Mouse (Mus musculus) right cerebral cortex, postnatal 10 days (tissue): ENCODE data around the gene Gbf1.
A peak's percentile ranks its signal among the peaks of the same experiment; 100 is the strongest.

Experiments used
- DNase-seq, 2 experiments: peaks; one replicate each; pipeline ENCODE4 v3.0.0; 2021; ENCODE audit warnings: low spot score in 2 of 2

Gbf1 gene

DNA sequence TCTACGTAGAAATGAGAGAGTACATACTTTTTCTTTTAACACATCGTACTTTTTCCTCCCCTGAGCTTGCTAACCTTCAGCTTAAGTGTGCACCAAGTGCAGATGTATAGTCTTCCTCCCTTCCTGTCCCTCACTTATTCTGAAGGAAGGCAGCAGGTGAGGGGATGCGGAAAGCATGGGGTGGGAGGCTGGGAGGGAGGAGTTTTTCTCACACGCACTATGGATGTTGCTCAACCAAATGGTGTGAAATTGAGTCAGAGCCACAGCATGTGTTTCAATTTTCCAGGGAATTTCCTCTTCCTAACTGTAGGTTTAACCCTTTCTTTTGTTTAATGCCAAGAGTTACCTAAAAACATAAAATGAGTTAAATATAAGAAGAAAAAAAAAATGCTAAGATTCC lies 70.8 kb downstream of the Gbf1 start:
- DNase-seq = no peak

GRCm38 (mm10) chr19:46224882-46225281 lies 72.6 kb downstream of the Gbf1 start:
- DNase-seq = no peak

- DNase-seq = no peak
Observed at GRCm38 (mm10) chr19:46225506-46225905, 73.2 kb downstream of the Gbf1 start.

- DNase-seq = no peak
Observed at GRCm38 (mm10) chr19:46226295-46226694, 74.0 kb downstream of the Gbf1 start.

DNA sequence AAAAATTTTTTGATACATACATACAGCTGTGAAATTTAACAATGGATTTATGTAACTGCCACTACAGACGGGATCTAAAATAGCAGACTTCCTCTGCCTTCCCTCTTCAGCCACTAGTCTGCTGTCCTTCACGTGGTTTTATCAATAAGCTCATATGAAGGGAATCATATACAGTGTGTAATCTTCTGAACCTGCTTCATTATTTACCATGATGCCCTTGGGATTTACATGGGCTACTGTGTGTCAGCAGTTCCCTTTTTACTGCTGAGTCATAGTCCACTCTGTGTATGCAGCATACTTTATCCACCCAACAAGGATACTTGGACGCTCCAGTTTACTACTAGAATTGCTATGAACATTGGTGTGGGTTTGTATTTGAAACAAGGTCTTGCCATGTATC lies 75.0 kb downstream of the Gbf1 start:
- no peak for DNase-seq

GRCm38 (mm10) chr19:46234450-46234849 lies 82.1 kb downstream of the Gbf1 start:
- DNase-seq = no peak

GRCm38 (mm10) chr19:46236658-46237057 lies 84.3 kb downstream of the Gbf1 start:
- no peak for DNase-seq

GRCm38 (mm10) chr19:46240246-46240645 lies 87.9 kb downstream of the Gbf1 start:
- DNase-seq = no peak

- DNase-seq = no peak
Observed at GRCm38 (mm10) chr19:46242416-46242815, 90.1 kb downstream of the Gbf1 start.

- DNase-seq = no peak
Observed at GRCm38 (mm10) chr19:46244628-46245027, 92.3 kb downstream of the Gbf1 start.

GRCm38 (mm10) chr19:46248991-46249390 lies 96.7 kb downstream of the Gbf1 start:
- DNase-seq = peak; percentile 28 to 35

GRCm38 (mm10) chr19:46254163-46254752 lies 101.9 kb downstream of the Gbf1 start:
- DNase-seq = peak in 1 of 2 experiments; percentile 33

- DNase-seq = no peak
Observed at GRCm38 (mm10) chr19:46264762-46265161, 112.5 kb downstream of the Gbf1 start.

DNA sequence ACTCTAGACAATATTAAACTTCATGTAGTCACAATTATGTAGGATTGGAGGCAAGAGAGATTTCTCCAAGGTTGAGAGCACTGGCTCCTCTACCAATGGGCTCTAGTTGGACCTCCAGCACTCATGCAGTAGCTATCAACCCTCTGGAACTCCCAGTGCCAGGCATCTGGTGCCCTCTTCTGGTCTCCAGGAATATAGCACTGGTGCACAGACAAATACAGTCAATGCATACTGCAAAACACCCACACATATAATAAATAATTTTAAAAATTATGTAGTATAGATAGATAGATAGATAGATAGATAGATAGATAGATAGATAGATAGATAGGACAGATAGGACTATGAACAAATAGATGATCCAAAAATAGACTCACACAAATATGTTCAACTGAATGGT lies 123.0 kb downstream of the Gbf1 start:
- no peak for DNase-seq

- DNase-seq = no peak
Observed at GRCm38 (mm10) chr19:46282081-46282849, 130.0 kb downstream of the Gbf1 start.

DNA sequence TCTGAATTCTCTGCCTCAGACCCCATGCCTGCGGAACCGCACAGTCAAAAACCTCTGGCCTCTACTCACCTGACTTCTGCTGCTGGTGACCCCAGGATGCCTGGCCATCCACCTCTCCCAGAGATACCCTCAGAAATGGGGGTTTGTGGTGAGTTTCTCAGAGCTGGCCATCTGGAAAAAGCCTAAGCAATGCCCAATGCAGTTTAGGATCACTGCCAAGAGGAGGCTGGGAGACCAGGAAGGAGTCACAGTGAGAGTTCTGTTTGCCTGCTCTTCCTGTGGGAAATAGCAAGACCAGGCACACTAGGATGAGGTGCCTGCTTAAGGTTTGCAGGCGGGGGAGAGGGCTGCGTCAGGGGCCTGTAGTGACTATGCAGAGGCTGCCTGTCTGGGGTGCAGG lies 132.4 kb downstream of the Gbf1 start:
- no peak for DNase-seq

GRCm38 (mm10) chr19:46285631-46286030 lies 133.3 kb downstream of the Gbf1 start:
- DNase-seq = no peak

DNA sequence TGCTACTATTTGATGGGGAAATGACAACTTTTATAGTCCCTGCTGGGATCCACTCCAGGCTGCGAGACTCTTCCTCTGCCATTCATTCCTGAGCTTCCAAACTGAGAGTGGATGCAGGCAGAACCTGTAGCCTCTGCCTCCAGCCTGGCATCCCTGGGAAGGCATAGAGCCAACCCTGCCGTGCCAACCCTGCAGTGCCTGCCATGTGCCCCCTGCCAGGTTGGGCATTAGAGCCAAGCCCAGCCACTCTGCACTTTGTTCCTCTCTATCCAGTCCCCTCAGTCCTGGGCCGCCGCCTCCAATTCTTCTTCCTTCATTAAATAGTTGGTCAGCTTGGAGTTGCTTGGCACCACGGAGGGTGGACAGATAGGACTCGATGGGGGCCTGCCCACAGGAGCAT lies 133.7 kb downstream of the Gbf1 start:
- DNase-seq = peak in 1 of 2 experiments; percentile 50

GRCm38 (mm10) chr19:46286926-46287325 lies 134.6 kb downstream of the Gbf1 start:
- DNase-seq = no peak

DNA sequence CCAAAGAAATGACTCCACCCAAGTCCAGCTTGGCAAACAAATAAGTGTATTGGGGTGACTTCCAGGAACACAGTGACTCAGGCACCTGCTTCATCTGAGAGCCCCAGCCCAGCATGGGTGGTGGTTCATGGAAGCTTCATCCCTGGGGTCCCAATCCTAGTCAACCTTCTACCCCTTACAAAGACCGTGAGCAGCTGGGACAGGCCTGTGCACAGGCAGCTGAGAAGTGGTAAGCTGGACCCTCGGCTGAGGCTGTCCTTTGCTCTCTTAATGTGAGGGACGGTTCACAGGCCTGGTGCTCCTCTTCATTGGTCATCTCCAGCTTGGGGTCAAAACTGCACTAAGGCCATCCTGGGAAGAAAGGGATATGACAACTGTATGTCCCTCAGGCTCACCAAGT lies 135.3 kb downstream of the Gbf1 start:
- DNase-seq = no peak

GRCm38 (mm10) chr19:46290535-46291105 lies 138.3 kb downstream of the Gbf1 start:
- no peak for DNase-seq

DNA sequence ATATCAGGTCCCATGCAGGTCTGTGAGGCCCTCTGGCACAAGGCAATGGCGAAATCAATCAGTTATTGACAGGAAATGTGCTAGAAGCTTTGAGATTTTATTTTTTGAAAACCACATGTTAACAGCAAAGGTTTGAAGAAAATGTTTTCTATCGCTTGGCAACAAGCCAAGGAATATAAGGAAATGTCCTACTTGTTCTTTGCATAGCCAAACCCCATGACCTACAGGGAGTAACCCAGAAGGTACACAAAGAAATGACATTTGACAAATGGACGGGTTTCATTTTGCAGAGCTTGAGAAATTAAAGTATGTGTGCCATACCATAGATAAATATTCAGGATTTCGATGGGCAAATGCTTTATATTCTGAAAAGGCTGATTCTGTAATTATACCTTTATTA lies 144.6 kb downstream of the Gbf1 start:
- no peak for DNase-seq
